Mouse (Mus musculus) gastrocnemius, adult 18-20 months (tissue): Measurements from ENCODE around the gene Sdccag8. TPM values are rescaled to one million over a fixed set of nuclear protein-coding genes. Genes with fewer than 3 reads are reported as not detected.

ENCODE experiments used
- DNase-seq: peaks from one replicate; pipeline ENCODE4 v3.0.0; 2021; ENCODE audit warnings: low spot score
- total RNA-seq, 2 experiments: library from RNA; stranded (reverse); gene quantifications; 2 replicates each; pipeline ENCODE4 v1.2.3; 2021

Sdccag8 gene
- total RNA-seq, 2 experiments from 2014 or later, result 4.2 to 5.2 TPM

DNA sequence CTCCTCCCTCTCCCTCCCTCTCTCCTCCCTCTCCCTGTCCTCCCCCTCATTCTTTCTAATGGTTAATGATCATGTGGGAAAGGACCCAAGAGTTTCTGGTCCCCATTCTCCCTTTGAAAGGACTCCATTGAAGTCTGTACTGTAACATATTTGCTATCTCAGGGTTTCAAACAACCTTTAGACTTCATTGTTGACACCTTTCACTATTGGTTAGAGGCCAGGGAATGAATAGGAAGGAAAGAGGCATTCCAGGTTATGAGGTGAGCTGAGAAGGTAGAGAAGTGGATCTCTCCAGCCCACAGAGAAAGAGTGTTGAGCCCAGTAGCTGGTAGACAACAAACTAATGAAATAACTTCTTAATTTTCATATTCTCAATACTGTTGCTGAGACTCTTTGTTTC lies 59.7 kb downstream of the Sdccag8 start:
- DNase-seq, result no peak

DNA sequence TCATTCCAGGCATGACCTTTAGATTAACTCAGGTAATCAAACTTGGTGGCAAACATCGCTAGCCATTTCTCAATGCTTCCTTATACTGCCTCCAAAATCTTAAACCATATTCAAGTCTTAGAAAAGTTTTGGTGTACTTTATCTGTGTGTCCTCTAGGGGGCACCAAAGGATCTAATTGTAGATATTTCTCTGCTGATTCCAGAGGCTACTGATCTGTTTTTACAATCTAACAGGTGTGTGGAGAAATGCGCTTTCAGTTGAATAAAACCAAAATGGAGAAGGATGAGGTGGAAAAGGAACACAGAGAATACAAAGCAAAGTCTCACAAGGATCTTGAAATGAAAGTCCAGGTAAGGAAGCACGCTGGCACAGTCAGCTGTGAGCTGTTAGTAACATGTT lies 63.3 kb downstream of the Sdccag8 start:
- peak; percentile 63 for DNase-seq

DNA sequence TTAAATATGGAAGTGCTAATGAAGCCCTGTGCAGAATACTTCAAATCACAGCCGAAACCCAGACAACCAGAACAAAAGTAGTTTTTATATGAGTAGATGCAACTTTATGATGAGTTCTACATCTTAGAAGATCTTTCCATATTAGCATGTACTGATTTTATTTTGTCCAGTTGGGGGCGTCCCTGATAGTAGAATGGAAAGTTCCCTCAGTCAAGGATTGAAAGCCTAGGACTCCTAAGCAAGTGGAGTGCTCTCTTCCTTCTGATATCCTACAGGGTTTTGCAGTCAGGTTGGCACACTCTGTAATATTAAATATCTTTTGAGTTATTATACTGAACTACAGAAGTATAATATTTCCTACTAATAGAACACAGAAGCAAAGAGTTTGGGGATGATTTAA lies 64.5 kb downstream of the Sdccag8 start:
- DNase-seq, result no peak

DNA sequence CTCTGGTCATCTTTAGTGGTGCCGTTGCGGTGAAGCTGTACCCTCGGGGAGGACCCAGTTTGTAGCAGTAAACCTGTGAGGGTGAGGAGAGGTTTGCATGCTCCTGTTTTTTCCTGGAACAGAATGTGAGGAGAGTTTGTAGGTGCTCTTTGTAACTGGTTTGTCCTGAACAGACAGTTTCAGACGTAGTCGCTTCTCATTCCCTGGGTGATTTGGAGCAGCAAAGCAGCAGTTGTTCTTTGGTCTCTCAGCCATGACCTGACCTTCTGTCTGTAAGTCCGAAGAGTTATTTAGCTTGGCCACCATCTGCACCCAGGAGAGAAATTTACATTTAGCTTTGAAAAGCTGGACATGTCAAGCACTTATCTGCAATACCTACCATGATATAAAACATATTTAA lies 65.2 kb downstream of the Sdccag8 start:
- DNase-seq, result no peak

DNA sequence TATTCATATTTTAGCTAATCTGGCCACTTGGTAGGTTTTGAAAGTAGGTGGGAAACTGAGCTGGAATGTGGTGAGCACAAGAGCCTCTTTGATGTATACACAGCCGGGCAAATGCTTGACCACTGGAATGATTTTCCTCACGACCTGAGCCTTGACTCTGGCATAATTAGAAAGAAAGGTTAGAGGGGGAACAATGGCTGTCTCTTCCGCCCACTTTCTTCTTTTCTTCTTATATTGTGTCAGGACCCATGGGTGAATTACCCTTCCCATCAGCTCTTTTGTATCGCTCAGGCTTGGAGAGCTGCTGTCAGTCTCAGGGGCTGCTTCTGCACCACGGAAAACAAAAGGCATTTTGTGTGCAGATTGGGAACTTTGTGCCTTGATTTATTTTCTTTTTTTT lies 65.6 kb downstream of the Sdccag8 start:
- DNase-seq, result no peak

DNA sequence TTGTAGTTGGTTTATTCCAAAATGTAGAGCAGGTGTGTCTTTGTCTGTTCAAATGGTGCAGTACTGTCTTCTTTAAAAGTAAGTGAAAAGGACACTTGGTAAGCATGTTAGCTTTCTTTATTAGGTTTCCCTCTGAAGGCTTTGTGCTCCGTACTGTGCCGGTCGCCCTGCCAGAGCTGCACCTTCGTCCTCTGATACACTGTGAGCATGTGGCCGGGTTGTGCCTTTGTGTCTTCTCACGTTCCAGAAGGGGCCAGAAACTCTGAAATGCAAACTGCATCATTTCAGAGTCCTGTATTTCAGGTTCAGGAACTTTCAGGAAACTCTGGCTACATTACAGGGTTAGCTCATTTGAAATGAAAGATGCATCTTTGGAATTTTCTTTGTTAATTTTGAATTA lies 66.5 kb downstream of the Sdccag8 start:
- DNase-seq, result no peak

DNA sequence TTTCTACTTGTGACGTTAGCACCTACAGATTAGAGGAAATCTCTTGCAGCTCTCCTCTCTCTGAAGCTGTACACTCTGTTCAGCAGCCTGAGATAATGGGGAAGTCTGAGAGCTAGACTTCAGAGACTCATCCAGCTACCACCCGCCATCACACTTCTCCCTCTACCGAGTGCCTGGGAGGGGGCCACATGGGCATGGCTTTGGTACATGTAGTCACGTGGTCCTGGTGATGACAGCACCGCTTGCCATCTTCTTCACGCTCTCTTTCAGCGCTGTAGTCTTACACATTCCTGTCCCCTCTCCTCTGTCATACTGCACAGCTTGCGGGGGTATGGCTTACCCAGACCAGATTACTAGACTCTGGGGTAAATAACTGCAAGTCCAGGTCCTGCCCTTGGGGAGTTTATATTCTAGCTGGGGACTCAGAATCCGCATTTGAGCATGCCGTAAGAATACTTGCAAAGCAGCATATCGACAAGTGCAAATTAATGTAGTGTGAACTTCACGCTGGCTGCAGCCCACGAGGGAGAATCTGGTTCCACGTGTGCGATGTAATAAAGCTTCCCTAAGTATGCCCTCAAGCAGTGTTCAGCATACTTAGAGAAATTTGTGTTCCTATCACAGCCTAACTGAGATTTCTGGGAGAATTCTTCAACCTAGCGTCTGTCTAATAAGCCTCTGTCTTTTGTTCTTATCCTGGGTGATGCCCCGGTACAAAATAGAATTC lies 70.9 kb downstream of the Sdccag8 start:
- no peak for DNase-seq

DNA sequence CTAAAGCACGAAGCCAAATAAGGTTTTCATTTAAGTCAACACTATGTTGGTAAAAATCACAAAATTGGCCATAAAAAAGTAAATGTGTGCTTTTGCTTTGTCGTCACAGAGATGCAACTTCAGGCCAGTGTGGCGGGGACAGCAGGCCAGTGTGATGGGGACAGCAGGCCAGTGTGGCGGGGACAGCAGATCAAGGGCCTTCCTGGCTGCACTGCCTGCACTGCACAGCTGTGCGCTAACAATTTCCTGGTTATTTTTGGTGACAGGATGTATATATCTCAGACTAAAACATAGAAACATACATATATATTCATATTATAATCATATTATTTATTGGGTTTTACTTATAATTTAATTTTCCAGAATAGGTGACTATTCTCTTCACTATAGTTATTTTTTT lies 71.5 kb downstream of the Sdccag8 start:
- no peak for DNase-seq

DNA sequence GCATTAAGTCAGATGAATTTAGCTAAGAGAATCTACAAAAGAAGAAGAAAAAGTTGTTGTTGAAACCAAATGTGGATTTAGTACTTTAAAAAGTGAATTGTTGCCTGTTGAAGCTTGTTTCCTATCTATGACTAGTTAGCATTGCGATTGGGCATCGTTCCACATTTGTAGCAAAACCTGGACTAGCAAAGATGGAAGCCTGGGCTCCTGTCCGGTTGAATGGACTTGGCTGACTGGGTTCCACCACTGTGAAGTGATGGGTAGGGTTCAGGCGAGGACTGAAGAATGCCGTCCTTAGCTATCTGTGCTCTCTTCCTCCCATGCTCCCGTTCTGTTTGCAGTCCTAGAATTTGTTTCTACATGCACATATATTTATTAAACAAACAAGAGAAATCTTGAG lies 89.3 kb downstream of the Sdccag8 start:
- no peak for DNase-seq

DNA sequence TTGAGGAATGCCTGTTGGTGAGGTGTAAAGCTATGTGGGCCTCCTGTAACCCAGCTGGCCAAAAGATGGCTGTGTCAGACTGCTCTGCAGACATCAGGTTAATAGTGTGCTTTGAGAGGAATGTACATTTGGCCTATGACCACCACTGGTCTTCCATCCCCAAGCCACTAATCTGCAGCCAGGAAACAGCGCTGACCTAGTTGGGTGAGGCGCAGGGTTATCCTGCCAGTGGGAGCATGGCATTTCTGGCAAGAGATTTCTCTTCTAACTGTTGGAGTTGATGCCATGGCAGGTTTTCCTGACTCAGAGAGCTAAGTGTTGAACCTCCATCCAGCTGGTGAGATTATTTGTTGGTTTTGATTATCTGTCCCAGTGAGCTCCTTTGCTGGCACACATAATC lies 101.5 kb downstream of the Sdccag8 start:
- peak; percentile 74 for DNase-seq

DNA sequence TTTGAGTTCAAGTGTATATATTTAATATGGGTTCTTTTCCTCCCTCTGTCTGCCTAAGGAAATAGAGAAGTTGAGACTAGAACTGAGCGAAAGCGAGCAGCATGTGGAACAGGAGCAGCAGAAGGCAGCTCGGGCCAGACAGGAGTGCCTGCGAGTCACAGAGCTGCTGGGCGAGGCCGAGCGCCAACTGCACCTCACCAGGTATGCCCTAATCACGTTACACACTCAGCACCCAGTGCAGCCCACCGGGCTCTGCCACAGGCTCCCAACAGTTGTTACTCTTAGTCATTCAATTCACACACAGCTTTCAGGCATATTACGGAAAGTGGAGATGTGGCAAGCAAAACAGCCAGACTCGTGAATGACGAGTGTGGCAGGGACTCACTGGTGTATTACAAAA lies 105.0 kb downstream of the Sdccag8 start:
- DNase-seq, result no peak

DNA sequence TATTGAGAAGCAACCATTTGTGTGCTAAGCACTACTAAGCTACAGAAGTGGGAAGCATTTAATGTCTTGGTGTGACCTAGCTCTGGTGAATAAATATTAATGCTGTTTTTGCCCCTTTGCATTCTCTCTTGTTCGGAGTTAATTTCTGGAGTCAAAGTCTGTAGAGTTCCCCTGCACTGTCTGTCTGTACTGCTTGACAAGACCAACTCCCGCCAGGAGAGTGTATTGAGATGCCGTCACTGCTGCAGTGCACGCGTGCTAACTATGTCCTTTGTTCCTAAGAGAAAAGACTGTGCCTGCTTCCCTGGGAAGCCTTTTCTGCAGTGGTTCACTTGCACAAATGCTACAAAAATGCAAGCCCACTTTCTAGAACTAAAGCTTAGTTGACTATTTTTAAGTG lies 108.4 kb downstream of the Sdccag8 start:
- no peak for DNase-seq

DNA sequence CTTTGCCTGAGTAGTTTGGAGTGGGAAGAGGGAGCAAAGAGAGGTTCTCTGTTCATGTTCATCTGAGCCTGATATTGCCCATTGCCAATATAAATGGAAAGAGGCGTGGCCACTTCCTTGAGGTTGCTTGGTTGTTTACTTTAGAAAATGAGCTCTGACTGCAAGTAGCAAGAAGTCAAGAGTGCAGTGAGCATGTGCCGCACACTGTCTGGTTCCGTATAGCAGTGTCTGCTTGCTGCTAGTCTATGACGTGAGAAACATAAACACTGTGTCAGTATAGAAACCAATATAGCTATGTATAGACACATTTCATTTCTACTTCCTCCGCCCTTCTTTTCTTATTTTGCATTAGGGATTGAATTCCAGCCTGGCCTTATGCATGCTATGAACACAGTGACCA lies 111.5 kb downstream of the Sdccag8 start:
- DNase-seq, result no peak

DNA sequence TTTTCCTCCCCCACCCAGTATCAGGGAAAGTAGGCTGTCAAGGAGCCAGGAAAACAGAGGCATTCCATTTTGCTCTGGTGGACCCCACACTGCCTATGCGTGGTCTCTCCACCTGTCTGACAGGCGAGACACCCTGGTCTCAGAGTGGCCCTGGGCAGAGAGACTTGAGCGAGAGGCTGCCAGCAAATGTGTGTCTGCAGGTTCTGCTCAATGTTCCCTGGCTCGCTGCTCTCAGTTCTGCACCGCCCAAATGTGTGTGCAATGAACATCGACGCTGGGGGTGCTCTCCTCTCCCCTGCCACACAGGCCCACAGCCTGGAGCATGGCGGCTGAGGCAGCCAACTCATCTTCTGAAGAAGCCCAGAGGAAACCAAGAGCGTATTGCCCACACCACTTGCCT lies 112.9 kb downstream of the Sdccag8 start:
- DNase-seq, result no peak

DNA sequence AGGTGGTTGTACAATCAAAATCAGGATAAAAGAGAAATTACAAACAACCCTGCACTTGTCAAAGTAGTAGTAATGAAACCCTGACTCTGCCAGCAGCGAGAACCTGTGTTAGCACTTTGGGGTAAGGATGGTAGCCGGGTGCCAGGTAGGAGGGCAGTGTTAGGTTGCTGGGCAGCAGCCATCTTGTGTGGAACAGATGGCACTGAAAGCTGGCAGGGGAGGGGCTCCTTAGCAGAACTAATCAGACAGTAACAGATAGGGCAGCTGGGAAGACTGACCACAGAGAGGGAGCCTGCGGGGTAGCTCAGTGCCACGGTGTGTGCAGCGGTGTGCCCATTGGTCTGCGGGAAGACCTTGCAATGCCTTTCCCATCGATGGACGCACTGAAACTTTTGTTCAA lies 115.2 kb downstream of the Sdccag8 start:
- DNase-seq, result peak; percentile 66

DNA sequence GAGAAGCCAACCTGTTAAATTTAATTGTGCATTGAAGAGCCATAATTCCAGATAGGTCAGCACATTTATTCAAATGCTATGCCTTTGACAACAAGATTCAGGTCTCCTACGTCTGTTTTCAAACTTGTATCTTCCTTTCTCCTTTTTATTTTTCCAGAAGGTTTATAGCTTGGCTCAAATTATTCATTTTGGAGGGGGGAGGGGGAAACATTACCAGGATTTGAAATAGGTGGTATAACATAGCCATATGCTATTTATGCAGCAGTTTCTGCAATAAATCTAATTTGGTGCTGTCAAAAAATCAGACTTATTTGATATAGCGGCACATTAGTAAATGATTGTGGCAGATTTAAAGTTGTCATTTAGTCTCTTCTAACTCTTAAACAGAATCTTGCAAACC lies 116.1 kb downstream of the Sdccag8 start:
- DNase-seq, result no peak

DNA sequence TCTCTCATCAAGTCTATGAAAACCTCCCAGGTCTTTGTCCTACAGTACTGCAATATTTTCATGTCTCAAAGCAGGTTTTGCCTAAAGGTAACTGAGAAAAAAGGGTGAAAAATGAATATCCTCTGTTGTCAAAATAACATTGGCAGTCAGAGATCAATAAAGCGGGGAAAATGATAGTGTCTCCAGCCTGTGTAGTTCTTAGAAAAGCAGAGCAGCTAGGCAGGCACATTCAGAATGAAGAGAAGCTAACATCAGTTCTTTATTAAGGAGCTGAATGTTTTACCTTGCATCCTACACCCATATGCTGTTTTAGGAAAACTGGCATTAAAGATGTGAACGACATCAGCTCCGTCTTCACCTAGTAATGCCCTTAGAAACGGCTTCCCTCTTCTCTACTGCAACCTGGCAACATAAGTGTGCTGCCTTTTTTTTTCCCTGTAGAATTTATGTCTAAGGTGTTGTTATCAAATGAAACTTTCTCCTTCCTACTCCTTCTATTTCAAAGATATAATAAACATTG lies 116.6 kb downstream of the Sdccag8 start:
- no peak for DNase-seq

DNA sequence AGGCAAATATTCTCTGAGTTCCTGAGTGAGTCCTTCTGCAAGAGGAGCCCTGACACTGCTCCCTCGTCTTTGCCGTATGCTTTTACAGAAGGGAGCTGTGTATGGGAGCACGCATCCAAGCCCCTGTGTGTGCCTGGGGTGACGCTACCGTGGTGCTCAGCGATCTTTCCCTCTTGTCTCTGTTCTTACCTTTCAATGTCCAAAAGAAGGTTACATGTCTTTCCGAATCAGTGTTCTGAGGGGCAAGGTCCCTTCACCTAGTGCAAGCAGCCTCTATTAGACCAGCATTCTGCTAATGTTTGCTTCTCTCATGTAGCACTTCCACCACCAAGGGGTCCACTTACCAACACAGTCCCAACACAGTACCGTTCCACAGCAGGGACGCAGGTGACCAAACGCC lies 117.1 kb downstream of the Sdccag8 start:
- DNase-seq, result no peak

DNA sequence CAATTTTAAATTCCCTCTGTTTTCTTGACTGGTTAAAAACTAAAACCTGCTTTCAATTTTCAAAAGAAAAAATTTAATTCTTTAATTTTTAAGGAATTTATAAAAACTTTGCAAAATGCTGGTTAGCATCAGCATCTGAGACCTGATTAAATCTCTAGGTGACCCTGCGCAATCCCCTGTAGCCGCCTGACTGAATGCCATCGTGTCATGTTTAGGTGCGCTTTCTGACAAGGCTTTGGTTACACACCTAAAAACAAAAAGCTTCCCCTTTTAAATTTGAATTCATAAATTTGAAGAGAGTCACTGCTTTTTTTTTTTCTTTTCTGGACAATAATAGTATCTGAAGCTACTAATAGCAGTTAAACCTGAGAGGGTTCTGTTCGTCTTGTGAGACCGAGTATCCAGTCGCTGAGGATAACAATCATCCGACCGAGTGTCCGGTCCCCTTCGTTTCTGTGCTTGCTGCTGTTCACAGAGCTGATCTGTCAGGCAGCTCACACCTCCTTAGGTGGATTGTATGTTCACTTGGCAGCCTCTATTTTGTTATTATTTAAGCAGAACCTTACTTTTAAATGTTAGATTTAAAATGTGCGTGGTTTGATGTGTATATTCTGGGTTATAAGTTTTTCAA lies 118.0 kb downstream of the Sdccag8 start:
- no peak for DNase-seq

DNA sequence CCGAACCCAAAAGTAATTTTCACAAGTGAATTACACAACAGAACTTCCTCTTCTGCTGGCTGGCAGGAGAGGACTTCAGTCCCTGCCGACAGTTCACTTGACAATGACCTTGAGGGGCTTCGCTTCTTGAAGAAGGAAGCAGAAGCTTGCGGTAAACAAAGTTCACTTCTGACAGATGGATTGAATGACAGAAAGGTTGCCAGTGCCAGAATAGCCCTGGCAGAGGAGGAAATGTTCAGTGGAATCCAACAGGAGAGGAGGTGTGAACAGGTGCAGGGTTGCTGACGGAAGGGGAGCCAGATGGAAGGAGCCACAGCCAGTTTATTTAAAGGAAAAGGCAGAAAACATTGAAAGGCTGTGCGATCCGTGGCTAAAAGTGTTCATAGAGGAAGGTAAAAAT lies 118.9 kb downstream of the Sdccag8 start:
- peak; percentile 83 for DNase-seq

DNA sequence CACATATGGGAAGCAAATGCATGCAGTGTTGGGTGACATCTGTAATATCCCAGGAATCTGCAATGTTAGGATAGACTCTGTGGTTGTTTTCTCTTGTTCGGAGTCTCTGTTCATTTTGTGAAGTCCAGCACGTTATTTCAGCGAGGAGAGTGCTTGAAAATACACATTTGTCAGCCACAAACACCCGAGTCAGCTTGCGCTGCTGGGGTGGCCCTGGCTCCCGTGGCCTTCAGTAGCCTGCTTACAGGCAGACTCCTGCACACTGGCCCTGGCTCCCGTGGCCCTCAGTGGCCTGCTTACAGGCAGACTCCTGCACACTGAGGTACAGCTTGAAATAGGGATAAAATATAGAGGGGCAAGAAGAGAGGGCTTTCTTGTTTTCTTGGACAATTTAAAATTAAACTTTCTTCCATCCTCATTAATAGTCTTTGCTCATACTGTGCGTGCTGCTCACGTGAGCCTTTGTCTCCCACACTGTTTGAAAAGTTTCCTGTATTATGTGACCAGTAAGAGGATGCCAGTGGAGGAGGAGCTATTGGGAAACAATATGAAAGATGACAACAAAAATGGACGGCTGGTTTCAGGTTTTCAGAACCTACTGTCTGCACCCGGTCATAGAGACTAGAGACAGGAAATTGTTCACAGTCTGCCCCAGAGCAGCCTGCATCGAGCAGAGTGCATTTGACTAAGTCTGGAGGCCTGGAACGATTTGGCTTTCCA lies 119.7 kb downstream of the Sdccag8 start:
- DNase-seq, result no peak

DNA sequence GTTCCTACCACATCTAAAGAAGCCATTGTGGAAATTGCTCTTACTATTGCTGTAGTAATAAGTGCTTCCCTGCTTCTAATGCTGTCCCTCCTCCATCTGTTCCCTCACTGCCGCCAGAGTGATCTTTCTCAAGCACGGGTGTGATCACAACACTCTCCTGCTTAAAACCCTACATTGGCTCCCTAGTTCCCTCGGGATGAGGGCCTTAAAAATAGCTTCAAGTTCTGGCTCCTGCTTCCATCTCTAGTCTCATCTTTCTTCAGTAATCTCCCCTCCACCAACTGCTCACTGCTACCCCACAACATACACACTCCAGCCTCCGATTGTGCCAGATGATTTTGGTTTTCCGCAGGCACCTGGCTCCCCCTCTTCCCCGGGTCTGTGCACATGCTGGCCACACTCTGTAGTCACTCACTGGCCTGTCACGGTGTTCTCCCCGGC lies 125.5 kb downstream of the Sdccag8 start:
- peak; percentile 35 for DNase-seq
